Mouse (Mus musculus) brain, embryonic 14.5 days (tissue): ENCODE results near the gene Klf16. TPM values are rescaled to one million over a fixed set of nuclear protein-coding genes. Genes with fewer than 3 reads are reported as not detected.
"Not testable (repeated sequence)": the region's sequence is repeated elsewhere in the genome, so short reads cannot be mapped to it uniquely, and the experiment has no call there.

Source experiments
- DNase-seq: peaks from one replicate; pipeline ENCODE4 v3.0.0-alpha.2; 2011; ENCODE audit warnings: low read depth
- CTCF ChIP-seq: fragments of 200-500 bp; IDR thresholded peaks from 2 replicates; pipeline ENCODE4 v1.5.1; 2012; ENCODE audit warnings: inconsistent platforms, mild to moderate bottlenecking, moderate library complexity, borderline replicate concordance; ENCODE audit not compliant: insufficient read depth, insufficient read length; ENCODE audit errors: extremely low read depth
- POLR2A ChIP-seq: fragments of 200-500 bp; IDR thresholded peaks from 2 replicates; pipeline ENCODE4 v1.6.1; 2012; ENCODE audit warnings: mild to moderate bottlenecking, inconsistent platforms, borderline replicate concordance; ENCODE audit not compliant: poor library complexity, insufficient read depth, insufficient read length, severe bottlenecking; ENCODE audit errors: extremely low read depth
- polyA plus RNA-seq: library from polyadenylated mRNA; depleted of rRNA; stranded (reverse); fragments of >200 nt; gene quantifications from 2 replicates; pipeline ENCODE4 v1.2.3, GENCODE M21; 2012

Gene Klf16
- polyA plus RNA-seq, 1 experiment, result 12.2 TPM

DNA sequence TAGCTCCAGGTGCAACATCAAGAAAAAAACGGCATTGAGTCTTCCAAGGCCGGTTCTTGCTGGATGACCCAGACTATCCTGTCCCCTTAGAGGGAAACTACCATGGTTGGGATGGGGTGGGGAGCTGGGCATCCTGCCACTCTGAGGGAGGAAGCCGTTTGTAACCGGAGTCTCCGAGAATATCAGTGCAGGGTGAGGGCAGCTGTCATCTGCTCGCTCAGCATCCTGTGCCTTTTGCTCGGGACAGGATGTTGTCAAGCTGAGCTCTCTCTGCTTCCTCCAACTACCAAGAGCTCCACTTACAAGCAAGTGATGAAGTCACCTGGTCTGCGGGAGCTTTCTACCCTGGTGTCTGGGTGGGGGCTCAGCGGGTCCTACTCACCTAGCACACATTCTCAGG, 41.1 kb upstream of the Klf16 start:
- TF ChIP-seq CTCF (no peak), POLR2A (no peak)
- DNase-seq, result no peak

GRCm38 (mm10) chr10:80614351-80614750, 37.2 kb upstream of the Klf16 start:
- TF ChIP-seq POLR2A (no peak), CTCF (no peak)
- DNase-seq, result no peak

DNA sequence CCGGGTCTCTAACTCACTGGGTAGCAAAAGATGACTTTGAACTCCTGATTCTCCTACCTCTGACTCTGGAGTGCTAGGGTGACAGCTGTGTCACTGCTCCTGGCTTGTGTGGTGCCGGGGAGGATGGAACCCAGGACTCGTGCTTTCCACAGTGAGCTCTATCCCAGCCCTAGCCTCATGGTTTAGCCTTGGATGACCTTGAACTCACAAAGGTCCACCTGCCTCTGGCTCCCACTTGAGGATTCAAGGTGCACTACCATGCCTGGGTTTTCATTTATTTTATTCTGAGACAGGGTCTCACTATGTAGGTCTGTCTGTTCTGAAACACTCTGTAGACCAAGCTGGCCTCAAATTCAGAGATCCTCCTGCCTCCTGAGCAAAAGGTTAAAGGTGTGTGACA, 36.7 kb upstream of the Klf16 start:
- no peak for DNase-seq
- TF ChIP-seq POLR2A, result no peak
- TF ChIP-seq CTCF, result no peak

GRCm38 (mm10) chr10:80611905-80612304, 34.8 kb upstream of the Klf16 start:
- no peak for DNase-seq
- no peak for TF ChIP-seq POLR2A
- TF ChIP-seq CTCF, result no peak

DNA sequence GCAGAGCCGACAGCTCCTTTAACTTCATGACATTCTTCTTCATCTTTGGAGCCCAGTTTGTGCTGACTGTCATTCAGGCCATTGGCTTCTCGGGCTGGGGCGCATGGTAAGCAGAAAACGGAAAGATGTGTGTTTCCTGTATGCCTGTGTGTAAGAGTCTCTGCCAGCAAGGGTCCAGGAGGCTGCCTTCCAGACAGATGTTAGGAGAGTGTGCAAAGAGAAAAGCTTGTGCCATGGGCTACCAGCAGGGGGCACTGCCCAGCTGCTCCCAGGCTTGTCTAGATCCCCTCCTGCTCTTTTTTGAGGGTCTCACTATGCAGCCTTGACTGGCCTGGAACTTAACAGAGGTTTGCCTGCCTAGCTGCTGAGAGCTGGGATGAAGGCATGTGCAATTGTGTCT, 33.9 kb upstream of the Klf16 start:
- TF ChIP-seq CTCF (peak; percentile 86), POLR2A (no peak)
- DNase-seq, result peak; percentile 49

- DNase-seq, result no peak
- no peak for TF ChIP-seq CTCF
- no peak for TF ChIP-seq POLR2A
These were observed 33.1 kb upstream of the Klf16 start for GRCm38 (mm10) chr10:80610116-80610785.

DNA sequence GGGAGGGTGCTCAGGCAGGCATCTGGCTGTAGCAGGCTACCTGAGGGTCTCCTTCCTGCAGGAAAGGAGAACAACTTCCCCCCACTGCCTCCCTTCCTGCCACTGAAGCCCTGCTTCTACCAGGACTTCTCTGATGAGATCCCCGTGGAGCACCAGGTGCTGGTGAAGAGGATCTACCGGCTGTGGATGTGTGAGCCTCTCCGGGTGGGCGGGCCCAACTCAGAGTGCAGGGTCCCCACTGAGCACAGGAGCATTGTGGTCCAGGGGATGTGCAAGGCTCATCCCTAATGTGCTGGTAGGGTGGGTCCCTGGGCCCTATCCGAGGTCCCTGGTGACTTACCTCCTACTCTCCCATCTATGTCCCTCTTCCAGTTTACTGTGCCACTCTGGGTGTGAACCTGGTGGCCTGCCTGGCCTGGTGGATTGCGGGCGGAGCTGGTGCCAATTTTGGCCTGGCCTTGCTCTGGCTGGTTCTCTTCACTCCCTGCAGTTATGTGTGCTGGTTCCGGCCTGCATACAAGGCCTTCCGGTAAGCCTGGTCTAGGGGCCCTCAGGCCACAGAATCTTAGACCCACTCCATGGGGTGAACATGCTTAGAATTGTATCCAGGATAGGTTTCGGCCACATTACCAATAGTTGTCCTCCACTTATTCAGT, 32.3 kb upstream of the Klf16 start:
- no peak for DNase-seq
- no peak for TF ChIP-seq CTCF
- no peak for TF ChIP-seq POLR2A

DNA sequence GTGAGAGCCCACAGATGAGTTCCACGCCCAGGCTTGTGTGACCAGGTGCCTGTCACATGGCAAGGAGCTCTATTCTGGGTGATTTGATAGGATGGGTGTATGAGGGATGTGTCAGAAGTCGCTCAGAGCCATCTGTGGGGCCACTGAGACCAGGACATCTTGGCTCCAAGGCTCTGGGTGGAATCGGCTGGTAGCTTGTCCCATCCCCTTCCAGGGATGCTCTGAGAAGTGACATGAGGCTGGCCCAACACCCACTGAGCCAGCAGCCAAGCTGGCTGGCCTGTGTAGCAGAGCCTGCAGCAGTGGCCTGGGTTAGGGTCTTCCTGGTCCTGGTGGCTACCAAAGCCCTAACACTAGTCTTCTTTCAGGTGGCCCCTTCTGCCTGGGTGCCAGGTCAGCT, 31.3 kb upstream of the Klf16 start:
- TF ChIP-seq CTCF, result no peak
- no peak for TF ChIP-seq POLR2A

DNA sequence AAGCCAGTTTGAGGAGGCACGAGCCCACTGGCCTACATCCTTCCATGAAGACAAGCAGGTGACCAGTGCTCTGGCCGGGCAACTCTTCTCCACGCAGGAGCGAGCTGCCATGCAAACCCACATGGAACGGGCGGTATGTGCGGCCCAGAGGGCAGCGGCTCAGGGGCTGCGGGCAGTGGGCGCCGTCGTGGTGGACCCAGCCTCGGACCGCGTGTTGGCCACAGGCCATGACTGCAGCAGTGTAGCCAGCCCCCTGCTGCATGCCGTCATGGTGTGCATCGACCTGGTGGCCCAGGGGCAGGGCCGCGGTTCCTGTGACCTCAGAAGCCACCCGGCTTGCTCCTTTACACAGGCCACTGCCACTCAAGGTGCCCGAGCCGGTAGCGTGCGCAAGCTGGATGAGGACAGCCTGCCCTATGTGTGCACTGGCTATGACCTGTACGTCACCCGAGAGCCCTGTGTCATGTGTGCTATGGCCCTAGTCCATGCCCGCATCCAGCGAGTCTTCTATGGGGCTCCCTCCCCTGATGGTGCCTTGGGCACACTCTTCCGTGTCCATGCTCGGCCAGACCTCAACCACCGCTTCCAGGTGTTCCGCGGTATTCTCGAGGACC, 29.7 kb upstream of the Klf16 start:
- TF ChIP-seq CTCF (no peak), POLR2A (no peak)

More for the DNA sequence above, 31.3 kb upstream of the Klf16 start:
- no peak for DNase-seq

GRCm38 (mm10) chr10:80606306-80606705, 29.2 kb upstream of the Klf16 start:
- no peak for DNase-seq
- no peak for TF ChIP-seq POLR2A
- TF ChIP-seq CTCF, result no peak

More for the DNA sequence above, 29.7 kb upstream of the Klf16 start:
- no peak for DNase-seq

DNA sequence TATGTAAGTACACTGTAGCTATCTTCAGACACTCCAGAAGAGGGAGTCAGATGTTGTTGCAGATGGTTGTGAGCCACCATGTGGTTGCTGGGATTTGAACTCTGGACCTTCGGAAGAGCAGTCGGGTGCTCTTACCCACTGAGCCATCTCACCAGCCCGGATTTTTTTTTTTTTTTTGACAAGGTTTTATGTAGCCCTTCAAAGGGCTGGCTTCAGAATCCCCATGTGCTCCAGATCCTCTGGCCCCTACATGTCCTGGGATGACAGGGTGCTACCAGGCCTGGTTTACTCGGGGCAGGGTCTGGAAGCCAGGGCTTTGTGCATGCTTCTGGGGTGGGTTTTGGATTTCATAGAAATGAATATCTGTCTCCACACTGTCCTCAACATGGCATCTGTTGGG, 28.6 kb upstream of the Klf16 start, which contains the start of gene Gm49322:
Gene Gm49322 (plus strand): TSS at position 301 of the 400 bp plus-strand sequence.
- DNase-seq, result not testable (repeated sequence)

DNA sequence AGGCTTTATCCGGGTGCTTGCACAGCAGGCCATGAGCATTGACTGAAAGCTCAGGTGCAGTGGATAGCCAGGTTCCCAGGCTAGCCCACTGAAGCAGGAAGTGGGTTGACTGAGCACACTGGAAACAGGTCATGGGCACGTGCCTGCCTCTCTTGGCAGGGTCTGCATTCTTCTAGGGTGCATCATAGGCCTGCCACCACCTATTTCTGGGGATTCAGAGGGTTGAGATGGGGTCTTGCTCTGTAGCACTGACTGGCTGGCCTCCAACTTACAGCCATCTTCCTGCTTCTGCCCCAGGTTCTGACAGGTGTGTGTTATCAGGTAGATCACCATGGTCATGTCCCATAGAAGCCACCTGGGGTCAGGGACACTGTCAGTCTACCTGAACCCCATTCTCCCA, 27.9 kb upstream of the Klf16 start:
- no peak for TF ChIP-seq CTCF
- DNase-seq, result no peak
